In the genomic region with DNA sequence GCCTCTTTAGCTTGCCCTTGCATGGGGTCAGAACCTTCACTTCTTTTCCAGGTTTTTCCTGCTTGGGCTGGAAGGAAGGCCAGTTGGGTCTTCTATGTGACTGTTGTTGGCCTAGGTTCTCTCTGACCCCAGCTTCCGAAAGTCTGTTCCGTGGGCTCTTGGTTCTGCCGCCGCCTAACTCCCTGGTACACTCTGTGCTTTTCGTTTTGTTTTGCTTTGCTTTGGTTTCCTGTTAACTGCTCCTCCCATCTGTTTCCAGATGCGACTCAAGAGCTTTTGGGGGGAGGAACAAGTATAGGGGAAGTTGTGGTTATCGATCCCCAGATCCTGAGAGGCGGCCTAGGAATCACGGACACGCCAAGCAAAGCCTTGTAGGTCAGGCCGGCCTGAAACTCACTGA, we compare ENCODE assay signal across 9 mouse cellular contexts. TPM values are rescaled to one million over a fixed set of nuclear protein-coding genes. Genes with fewer than 3 reads are reported as not detected.
DNase-seq lines count a peak whose midpoint lies in the region; ATAC-seq and TF ChIP-seq lines count a peak whose summit lies in the region.
"Had no signal": no experiment of that assay in that cellular context is flagged by ENCODE, and none has a peak within 500 bp of the region (broad histone marks: within the 10 kb centered on the region; RNA-seq: fewer than 3 reads in every experiment).

No protein-coding gene starts in this region.

- no peaks in the 10 kb centered on the region for H3K9me3 ChIP-seq in hindbrain, embryonic 12.5 days (replicated peaks)
- H3K9me3 ChIP-seq in hindbrain, embryonic 11.5 days (ENCODE audit: control insufficient read depth, low read length): no peaks in the 10 kb centered on the region
- H3K9me3 ChIP-seq in heart, embryonic 15.5 days (replicated peaks): no peaks in the 10 kb centered on the region
- H3K9me3 ChIP-seq in lung, embryonic 14.5 days (ENCODE audit: low read depth, low read length): no peaks in the 10 kb centered on the region
- H3K9me3 ChIP-seq in stomach, embryonic 16.5 days (replicated peaks; ENCODE audit: control insufficient read depth, low read length): no peaks in the 10 kb centered on the region
- H3K9me3 ChIP-seq: G1E had no signal

- H3K9ac ChIP-seq in hindbrain, embryonic 12.5 days: peak overlapping the region; percentile 32; the same call in 1 of the 2 replicates
- no peak overlapping the region for H3K9ac ChIP-seq in hindbrain, embryonic 11.5 days (ENCODE audit: low read depth, low read length)
- no peak overlapping the region for H3K9ac ChIP-seq in heart, embryonic 15.5 days
- no peak overlapping the region for H3K9ac ChIP-seq in lung, embryonic 14.5 days
- peak overlapping the region; percentile 36; the same call in 1 of the 2 replicates for H3K9ac ChIP-seq in stomach, embryonic 16.5 days (ENCODE audit: low read length)

- H3K4me3 ChIP-seq in hindbrain, embryonic 12.5 days: no peak overlapping the region
- H3K4me3 ChIP-seq in hindbrain, embryonic 11.5 days (ENCODE audit: low read depth, low read length): no peak overlapping the region
- H3K4me3 ChIP-seq in heart, embryonic 15.5 days: peak overlapping the region; percentile 90; the same call in 1 of the 2 replicates
- H3K4me3 ChIP-seq in lung, embryonic 14.5 days (ENCODE audit: low read depth, low read length): no peak overlapping the region
- peak overlapping the region; percentile 80 for H3K4me3 ChIP-seq in stomach, embryonic 16.5 days (replicated peaks; ENCODE audit: low read length)

- no peaks in the 10 kb centered on the region for H3K27me3 ChIP-seq in hindbrain, embryonic 12.5 days
- H3K27me3 ChIP-seq in hindbrain, embryonic 11.5 days (ENCODE audit: control insufficient read depth, insufficient read depth, low read length): no peaks in the 10 kb centered on the region
- H3K27me3 ChIP-seq in heart, embryonic 15.5 days: no peaks in the 10 kb centered on the region
- no peaks in the 10 kb centered on the region for H3K27me3 ChIP-seq in lung, embryonic 14.5 days (ENCODE audit: insufficient read depth, low read length)
- H3K27me3 ChIP-seq in stomach, embryonic 16.5 days (ENCODE audit: control insufficient read depth, insufficient read depth, low read length): no peaks in the 10 kb centered on the region

- no peak for DNase-seq in hindbrain, embryonic 11.5 days (ENCODE audit: low spot score)
- peak; percentile 23 for DNase-seq in T-cell, adult 2 months (ENCODE audit: low spot score)
- DNase-seq in lung, embryonic 14.5 days: no peak
- DNase-seq in ovary, postnatal 14 days (ENCODE audit: low spot score): no peak

- no peak for ATAC-seq in hindbrain, embryonic 12.5 days (ENCODE audit: low FRiP score)
- ATAC-seq in hindbrain, embryonic 11.5 days (ENCODE audit: low FRiP score): no peak
- ATAC-seq in heart, embryonic 15.5 days (replicated peaks; ENCODE audit: insufficient number of reproducible peaks, insufficient read depth, low FRiP score, low read depth): no peak
- ATAC-seq in lung, embryonic 14.5 days (ENCODE audit: insufficient read depth): no peak
- ATAC-seq in stomach, embryonic 16.5 days (ENCODE audit: insufficient read depth, low FRiP score): no peak
- no peak for ATAC-seq in cerebellum, adult (ENCODE audit: insufficient number of reproducible peaks, low FRiP score, low TSS enrichment)

- no peak overlapping the region for H3K27ac ChIP-seq in hindbrain, embryonic 12.5 days
- H3K27ac ChIP-seq in hindbrain, embryonic 11.5 days (ENCODE audit: low read depth, low read length): no peak overlapping the region
- H3K27ac ChIP-seq in heart, embryonic 15.5 days: 0 out of 2 replicates have a peak overlapping the region, but pooled peaks have one; percentile 44
- H3K27ac ChIP-seq in lung, embryonic 14.5 days (ENCODE audit: low read depth): no peak overlapping the region
- no peak overlapping the region for H3K27ac ChIP-seq in stomach, embryonic 16.5 days (ENCODE audit: low read length)

- no peaks in the 10 kb centered on the region for H3K36me3 ChIP-seq in hindbrain, embryonic 12.5 days
- no peaks in the 10 kb centered on the region for H3K36me3 ChIP-seq in hindbrain, embryonic 11.5 days (ENCODE audit: control insufficient read depth, insufficient read depth, low read length)
- no peaks in the 10 kb centered on the region for H3K36me3 ChIP-seq in heart, embryonic 15.5 days
- H3K36me3 ChIP-seq in lung, embryonic 14.5 days (ENCODE audit: insufficient read depth): no peaks in the 10 kb centered on the region
- H3K36me3 ChIP-seq in stomach, embryonic 16.5 days (ENCODE audit: control insufficient read depth, insufficient read depth, low read length): no peaks in the 10 kb centered on the region

- no peak for TF ChIP-seq CTCF in lung, embryonic 14.5 days (IDR thresholded peaks at IDR 0.05; ENCODE audit: low read depth)

- peak overlapping the region; percentile 79 for H3K4me2 ChIP-seq in hindbrain, embryonic 12.5 days (replicated peaks)
- H3K4me2 ChIP-seq in hindbrain, embryonic 11.5 days (replicated peaks; ENCODE audit: low read depth, low read length): no peak overlapping the region
- H3K4me2 ChIP-seq in heart, embryonic 15.5 days: peak overlapping the region; percentile 94
- H3K4me2 ChIP-seq in lung, embryonic 14.5 days: peak overlapping the region; percentile 93
- peak overlapping the region; percentile 60 for H3K4me2 ChIP-seq in stomach, embryonic 16.5 days (ENCODE audit: low read depth, low read length)

- peaks cover 40% of the 10 kb centered on the region for H3K4me1 ChIP-seq in hindbrain, embryonic 12.5 days
- H3K4me1 ChIP-seq in hindbrain, embryonic 11.5 days (replicated peaks; ENCODE audit: control insufficient read depth, insufficient read depth, low read length): peaks cover 5% of the 10 kb centered on the region
- peaks cover 45% of the 10 kb centered on the region for H3K4me1 ChIP-seq in heart, embryonic 15.5 days (replicated peaks)
- H3K4me1 ChIP-seq in lung, embryonic 14.5 days (ENCODE audit: insufficient read depth): peaks cover 22% of the 10 kb centered on the region
- peaks cover 39% of the 10 kb centered on the region for H3K4me1 ChIP-seq in stomach, embryonic 16.5 days (ENCODE audit: control insufficient read depth, insufficient read depth, low read length)

- WGBS in hindbrain, embryonic 12.5 days: 85% methylated on average over 11 of the region's 11 CpGs
- WGBS in hindbrain, embryonic 11.5 days: 75% methylated on average over 11 of the region's 11 CpGs
- 57% methylated on average over 11 of the region's 11 CpGs for WGBS in heart, embryonic 15.5 days
- WGBS in lung, embryonic 14.5 days: 79% methylated on average over 11 of the region's 11 CpGs
- 71% methylated on average over 11 of the region's 11 CpGs for WGBS in stomach, embryonic 16.5 days

RNA-seq across cellular contexts. Expression of gene Mlxip, which starts 3.2 kb away (rescaled TPM):
- 20.7 and 21.6 TPM in 2 replicates for polyA plus RNA-seq in hindbrain, embryonic 12.5 days (2016; fragmentation: Nextera tagmentation; extraction: Ambion mirVana)
- 16.8 and 18.2 TPM in 2 replicates for polyA plus RNA-seq in hindbrain, embryonic 11.5 days (2014; fragmentation: Nextera tagmentation; extraction: Ambion mirVana)
- 9.1 and 14.4 TPM in 2 replicates for polyA plus RNA-seq in heart, embryonic 15.5 days (2015; fragmentation: Nextera tagmentation; extraction: Ambion mirVana)
- 27.3 and 27.7 TPM in 2 replicates for polyA plus RNA-seq in lung, embryonic 14.5 days (2014; fragmentation: Nextera tagmentation; extraction: Ambion mirVana)
- 17.3 and 17.4 TPM in 2 replicates for polyA plus RNA-seq in stomach, embryonic 16.5 days (2015; fragmentation: Nextera tagmentation; extraction: Ambion mirVana)

RNA-seq across cellular contexts. Expression of gene Bcl7a, which starts 54.2 kb away (rescaled TPM):
- 56.6 and 59.9 TPM in 2 replicates for polyA plus RNA-seq in hindbrain, embryonic 12.5 days (2016; fragmentation: Nextera tagmentation; extraction: Ambion mirVana)
- 56.8 and 63.7 TPM in 2 replicates for polyA plus RNA-seq in hindbrain, embryonic 11.5 days (2014; fragmentation: Nextera tagmentation; extraction: Ambion mirVana)
- polyA plus RNA-seq in heart, embryonic 15.5 days (2015; fragmentation: Nextera tagmentation; extraction: Ambion mirVana): 12.4 and 15.4 TPM in 2 replicates
- polyA plus RNA-seq in lung, embryonic 14.5 days (2014; fragmentation: Nextera tagmentation; extraction: Ambion mirVana): 24.9 and 25.0 TPM in 2 replicates
- polyA plus RNA-seq in stomach, embryonic 16.5 days (2015; fragmentation: Nextera tagmentation; extraction: Ambion mirVana): 18.7 and 20.4 TPM in 2 replicates

Comparison
In these comparisons a context has a peak if more than half of its experiments do, and no peak if none do; other contexts are left out.
1. H3K9ac ChIP-seq: peak in hindbrain, embryonic 12.5 days (single experiment) and stomach, embryonic 16.5 days (single experiment); none in hindbrain, embryonic 11.5 days (single experiment), heart, embryonic 15.5 days (single experiment) and lung, embryonic 14.5 days (single experiment).
2. H3K4me3 ChIP-seq: peak in heart, embryonic 15.5 days (single experiment) and stomach, embryonic 16.5 days (single experiment); none in hindbrain, embryonic 12.5 days (single experiment), hindbrain, embryonic 11.5 days (single experiment) and lung, embryonic 14.5 days (single experiment).